Mouse (Mus musculus) lung, postnatal 14 days (tissue): Measurements from ENCODE around the gene Bax.

Experiments used
- DNase-seq: peaks from one replicate; pipeline ENCODE4 v3.0.0; 2021

The Bax gene

GRCm38 (mm10) chr7:45455932-45456696 is 10.6 kb downstream of the Bax start:
- no peak for DNase-seq

- DNase-seq: no peak
These were observed 11.7 kb downstream of the Bax start for GRCm38 (mm10) chr7:45454971-45455370.

- peak; percentile 88 for DNase-seq
These were observed 15.2 kb downstream of the Bax start for GRCm38 (mm10) chr7:45451344-45451982.

- no peak for DNase-seq
These were observed 16.7 kb downstream of the Bax start for GRCm38 (mm10) chr7:45449974-45450373.

- DNase-seq: peak; percentile 37
These were observed 19.2 kb downstream of the Bax start for GRCm38 (mm10) chr7:45447325-45447990.

GRCm38 (mm10) chr7:45446589-45446988 is 20.1 kb downstream of the Bax start:
- DNase-seq: no peak

- DNase-seq: no peak
These were observed 22.9 kb downstream of the Bax start for GRCm38 (mm10) chr7:45443526-45444420.

- peak; percentile 36 for DNase-seq
These were observed 29.0 kb downstream of the Bax start, which contains the start of gene Ruvbl2 for GRCm38 (mm10) chr7:45437521-45438276. Ruvbl2 (minus strand) TSS chr7:45438096.

- DNase-seq: no peak
These were observed 29.7 kb downstream of the Bax start for GRCm38 (mm10) chr7:45437046-45437445.

GRCm38 (mm10) chr7:45436444-45436843 is 30.3 kb downstream of the Bax start:
- no peak for DNase-seq

GRCm38 (mm10) chr7:45435038-45435437 is 31.7 kb downstream of the Bax start:
- no peak for DNase-seq

GRCm38 (mm10) chr7:45434203-45435015 is 32.3 kb downstream of the Bax start, which contains the start of gene Gys1:
Gys1 (plus strand) TSS chr7:45434844.
- peak; percentile 100 for DNase-seq

- DNase-seq: no peak
These were observed 32.9 kb downstream of the Bax start for GRCm38 (mm10) chr7:45433835-45434202.

GRCm38 (mm10) chr7:45426556-45426955 is 40.1 kb downstream of the Bax start:
- DNase-seq: no peak

- DNase-seq: no peak
These were observed 45.5 kb downstream of the Bax start for GRCm38 (mm10) chr7:45421194-45421593.

GRCm38 (mm10) chr7:45420615-45420919 is 46.1 kb downstream of the Bax start, which contains the start of gene Lhb:
Lhb (plus strand) TSS chr7:45420820.
- DNase-seq: no peak

- no peak for DNase-seq
These were observed 46.7 kb downstream of the Bax start for GRCm38 (mm10) chr7:45419859-45420614.

- DNase-seq: no peak
These were observed 48.7 kb downstream of the Bax start for GRCm38 (mm10) chr7:45417962-45418492.

GRCm38 (mm10) chr7:45415636-45416035 is 51.1 kb downstream of the Bax start:
- DNase-seq: no peak

GRCm38 (mm10) chr7:45414740-45415224 is 51.9 kb downstream of the Bax start:
- no peak for DNase-seq
